Mouse (Mus musculus) spleen, postnatal 36 days (tissue): ENCODE results near the gene Ugt2b38.
"Not testable (repeated sequence)": the region's sequence is repeated elsewhere in the genome, so short reads cannot be mapped to it uniquely, and the experiment has no call there.

Source experiments
- DNase-seq, 2 experiments: peaks; one replicate each; pipeline ENCODE4 v3.0.0; 2022; ENCODE audit warnings: low spot score in 2 of 2, mixed read lengths in 1 of 2

The Ugt2b38 gene

DNA sequence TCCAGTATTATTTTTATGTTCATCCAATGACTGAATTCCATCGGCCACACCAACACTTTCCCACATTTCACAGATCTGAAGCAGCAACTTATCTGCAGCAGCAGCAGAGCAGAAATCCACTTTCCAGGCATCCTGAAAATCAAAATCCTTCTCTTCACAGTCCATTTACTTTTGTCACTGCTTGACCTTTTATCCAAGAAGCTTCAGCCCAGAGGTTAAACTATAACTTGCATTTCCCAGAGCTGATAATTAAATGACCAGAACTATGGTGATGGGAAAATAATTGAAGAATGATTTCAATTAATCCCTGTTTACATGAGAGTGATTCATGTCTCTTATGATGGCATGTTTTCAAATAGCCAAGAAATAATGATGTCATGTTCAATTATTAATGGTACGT, at the start of gene Ugt2b38:
Ugt2b38 (minus strand) TSS at position 163 of the 400 bp plus-strand sequence.
- DNase-seq: not testable (repeated sequence)

DNA sequence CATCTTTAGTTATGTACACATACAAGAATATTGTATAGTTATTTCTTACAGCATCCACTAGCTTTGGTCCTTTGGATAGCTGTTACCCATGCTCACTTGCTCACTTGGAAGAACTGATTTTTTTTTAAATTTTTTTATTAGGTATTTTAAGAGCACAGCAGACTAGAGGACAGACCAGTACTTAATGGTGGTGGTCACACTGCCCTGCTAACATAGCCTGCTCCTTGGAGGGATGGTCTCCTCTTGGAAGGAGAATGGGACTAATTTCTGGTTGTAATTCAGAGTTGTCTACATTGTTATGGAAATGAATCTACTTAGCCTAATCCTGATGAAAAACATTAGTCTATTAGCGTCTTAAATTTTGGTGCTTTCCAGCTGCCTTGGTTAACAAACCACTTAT, 34.8 kb upstream of the Ugt2b38 start:
- no peak for DNase-seq

DNA sequence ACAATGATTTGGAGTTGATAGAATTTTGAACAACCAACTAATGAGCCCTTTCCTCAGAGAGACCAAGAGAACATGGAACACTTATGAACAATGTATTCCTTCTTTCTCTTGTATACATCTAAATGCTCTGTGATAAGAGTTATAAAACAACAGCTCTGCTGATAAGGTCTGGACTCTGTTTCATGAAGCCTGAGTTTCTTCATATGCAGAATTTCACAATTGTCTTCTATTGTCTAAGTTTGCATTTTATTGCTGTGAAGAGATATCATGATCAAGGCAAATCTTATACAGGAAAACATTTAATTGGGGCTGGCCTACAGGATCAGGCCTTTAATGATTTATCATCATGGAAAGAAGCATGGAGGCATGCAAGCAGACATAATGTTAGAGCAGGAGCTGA, 33.7 kb upstream of the Ugt2b38 start:
- DNase-seq: no peak

DNA sequence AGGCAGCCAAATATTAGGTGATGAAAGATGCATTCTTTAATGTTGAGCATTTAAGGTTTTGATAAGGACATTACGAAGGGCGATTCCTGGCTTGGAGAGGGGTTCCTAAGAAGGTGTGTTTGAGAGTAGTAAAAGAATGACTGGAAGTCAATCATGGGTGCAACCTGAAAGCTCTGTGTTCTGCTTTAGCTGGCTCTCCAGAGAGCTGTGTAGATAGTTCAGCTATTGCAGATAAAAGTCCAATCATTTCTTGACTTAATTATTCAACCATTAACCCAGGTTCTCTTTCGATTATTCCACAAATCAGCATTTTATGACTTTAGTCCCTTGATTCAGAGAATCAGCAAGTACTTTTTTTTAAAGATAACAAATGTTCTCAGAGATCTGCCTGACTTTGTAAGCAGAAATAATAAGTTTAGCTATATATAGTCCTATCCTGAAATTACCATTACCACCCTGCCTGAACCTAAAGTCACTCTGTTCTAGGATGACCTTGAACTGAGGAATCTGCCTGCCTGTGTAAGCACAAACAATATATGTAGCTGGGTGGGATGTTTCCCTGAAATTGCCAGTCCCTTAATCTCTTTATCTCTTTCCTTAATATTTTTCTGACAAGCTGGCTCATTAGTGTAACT, 32.3 kb upstream of the Ugt2b38 start:
- no peak for DNase-seq

DNA sequence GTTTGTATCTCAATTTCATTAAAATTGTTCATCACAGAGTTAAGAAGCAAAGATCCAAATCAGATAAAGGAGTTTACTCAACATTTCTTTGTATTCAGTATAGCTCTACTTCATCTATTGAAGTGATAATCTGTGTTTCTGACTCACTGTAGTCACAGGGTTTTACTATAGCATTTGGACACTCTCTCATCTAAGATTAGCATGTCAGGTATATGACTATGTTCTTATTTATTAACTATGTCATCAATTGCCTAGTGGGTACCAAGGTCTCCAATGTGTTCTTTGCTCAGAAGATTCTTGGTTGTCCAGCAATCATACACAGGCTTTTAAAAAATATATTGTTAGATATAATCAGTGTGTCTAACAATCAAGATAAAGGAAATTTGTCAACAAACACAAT, 31.5 kb upstream of the Ugt2b38 start:
- no peak for DNase-seq

DNA sequence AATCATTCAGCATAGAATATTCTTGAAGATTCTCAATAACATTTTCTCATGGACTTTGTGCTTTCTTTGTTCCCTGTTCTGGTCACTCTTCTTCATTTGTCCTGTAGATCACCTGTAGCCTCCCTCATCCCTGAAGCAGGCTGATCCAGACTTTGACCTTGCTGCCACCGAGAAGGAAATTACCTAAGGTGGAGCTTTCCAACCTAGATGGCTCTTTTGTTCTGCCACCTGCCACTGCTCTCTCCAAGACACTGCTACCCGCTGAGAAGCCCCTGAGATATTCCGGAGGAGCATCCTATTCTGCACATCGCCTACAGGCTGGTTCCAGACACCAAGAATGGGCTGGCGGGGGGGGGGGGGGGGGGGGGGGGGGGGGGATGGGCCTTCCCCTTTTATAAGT, 28.5 kb upstream of the Ugt2b38 start:
- not testable (repeated sequence) for DNase-seq

DNA sequence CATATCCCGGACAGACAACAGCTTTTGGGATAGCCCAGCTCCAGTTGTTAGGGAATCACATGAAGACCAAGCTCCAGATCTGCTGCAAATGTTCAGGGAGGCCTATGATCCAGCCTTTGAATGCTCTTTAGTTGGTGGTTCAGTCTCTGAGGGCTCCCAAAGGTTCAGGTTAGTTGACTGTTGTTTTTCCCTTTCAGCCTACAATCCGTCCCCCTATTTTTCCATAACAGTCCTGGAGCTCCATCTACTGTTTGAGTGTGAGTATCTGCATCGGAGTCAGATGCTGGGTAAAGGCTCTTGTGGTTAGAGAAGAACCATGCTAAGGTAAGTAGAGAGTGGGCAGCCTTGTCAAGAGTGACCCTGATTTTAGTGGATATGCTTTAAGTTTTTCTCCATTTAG, 12.3 kb upstream of the Ugt2b38 start:
- DNase-seq: no peak

DNA sequence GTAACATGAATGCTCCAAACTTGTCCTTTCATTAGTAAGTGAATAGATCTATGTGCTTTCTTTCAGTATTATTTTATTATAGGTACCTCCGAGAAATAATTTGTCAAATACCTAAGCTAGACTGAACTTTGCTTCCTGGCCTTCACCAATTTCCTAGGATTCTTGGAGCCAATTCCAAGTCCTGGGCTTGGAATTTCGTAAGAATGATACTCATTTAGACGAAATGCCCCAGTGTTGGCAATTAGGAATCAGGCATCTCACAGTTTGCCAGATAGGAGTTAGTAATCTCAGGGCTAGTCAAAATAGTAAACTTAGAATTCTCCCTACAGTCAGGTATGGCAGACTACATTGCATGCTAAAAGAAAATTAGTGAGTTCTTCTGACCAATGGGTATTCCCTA, 1.7 kb upstream of the Ugt2b38 start:
- DNase-seq: no peak

DNA sequence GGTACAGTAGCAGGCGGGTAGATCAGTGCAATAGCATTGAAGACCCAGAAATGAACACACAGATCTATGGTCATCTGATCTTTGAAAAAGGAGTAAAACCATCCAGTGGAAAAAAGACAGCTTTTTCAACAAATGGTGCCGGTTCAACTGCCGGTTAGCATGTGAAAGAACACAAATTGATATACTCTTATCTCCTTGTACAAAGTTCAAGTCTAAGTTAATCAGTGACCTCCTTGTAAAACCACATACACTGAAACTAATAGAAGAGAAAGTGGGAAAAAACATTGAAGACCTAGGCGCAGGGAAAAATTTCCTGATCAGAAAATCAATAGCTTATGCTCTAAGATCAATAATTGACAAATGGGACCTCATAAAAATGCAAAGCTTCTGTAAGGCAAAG, 27.0 kb downstream of the Ugt2b38 start:
- no peak for DNase-seq

DNA sequence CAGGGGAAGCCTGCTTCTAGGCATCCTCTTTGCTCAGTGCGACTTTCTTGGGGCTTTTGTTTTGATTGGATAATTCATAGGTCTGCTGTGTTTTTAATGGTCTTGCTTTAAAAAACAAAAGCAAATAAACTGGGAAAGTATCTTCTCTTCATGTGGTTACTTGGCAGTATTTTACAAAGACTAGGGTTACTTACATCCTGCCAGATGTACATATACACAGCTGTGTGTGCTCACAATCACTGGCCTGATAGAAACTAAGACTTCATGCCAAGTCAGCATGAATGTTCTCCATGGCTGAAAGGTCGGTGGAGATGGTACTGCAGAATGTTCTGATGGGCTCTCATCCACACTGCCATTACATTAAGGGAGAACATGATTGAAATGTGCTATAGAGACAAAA, 33.2 kb downstream of the Ugt2b38 start:
- DNase-seq: no peak

DNA sequence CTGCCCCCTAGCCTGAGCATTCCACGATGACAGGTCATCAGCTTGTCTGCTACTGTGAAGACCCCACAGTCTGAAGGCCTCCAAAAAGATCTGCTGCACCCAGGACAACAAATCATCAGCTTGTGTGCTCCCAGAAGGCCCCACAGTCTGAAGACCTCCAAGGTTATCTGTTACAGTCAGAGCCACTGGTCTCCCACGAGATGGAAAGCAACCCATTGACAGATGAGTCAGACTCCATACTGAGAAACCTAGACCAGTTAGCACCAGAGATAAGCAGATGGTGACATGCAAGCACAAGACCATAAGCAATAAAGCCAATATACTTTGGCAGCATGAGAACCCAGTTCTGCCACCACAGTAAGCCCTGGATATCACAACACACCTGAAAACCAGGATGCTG, 43.8 kb downstream of the Ugt2b38 start:
- no peak for DNase-seq

DNA sequence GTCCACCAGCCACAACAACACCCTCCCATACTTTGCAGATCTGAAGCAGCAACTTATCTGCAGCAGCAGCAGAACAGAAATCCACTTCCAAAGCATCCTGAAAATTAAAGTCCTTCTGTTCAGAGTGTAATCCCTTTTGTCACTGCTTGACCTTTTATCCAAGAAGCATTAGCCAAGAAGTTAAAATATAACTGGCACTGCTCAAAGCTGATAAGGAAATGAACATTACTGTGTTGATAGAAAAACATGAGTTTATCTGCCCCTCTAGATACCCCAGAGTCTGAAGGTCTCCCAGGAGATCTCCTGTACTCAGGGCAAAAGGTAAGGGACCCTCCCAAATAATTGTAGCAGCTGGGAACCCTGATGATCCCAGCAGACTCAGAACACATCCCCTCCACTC, 44.2 kb downstream of the Ugt2b38 start:
- no peak for DNase-seq

DNA sequence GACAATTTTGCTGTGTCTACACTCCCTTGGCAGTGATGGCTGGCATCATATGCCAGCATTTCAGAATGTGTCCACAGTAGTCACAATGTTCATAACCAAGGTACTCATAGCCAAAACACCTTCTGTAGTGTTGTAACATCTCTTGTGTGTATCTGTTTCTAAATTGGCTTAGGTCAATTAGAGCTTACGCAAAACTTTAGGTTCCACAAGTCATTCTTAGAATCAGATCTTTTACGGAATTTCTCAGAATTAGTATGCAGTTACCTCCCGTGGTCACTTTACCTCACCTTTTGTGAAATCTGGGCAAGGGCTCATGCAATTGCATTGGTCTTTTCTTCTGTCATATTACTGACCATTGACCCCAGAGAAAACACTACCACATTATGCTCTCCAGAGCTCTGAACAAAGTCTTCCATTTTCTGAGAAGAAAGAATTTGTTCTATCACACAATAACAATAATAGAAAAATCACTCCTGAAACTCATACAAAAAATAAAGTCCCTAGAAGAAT, 48.1 kb downstream of the Ugt2b38 start:
- no peak for DNase-seq

DNA sequence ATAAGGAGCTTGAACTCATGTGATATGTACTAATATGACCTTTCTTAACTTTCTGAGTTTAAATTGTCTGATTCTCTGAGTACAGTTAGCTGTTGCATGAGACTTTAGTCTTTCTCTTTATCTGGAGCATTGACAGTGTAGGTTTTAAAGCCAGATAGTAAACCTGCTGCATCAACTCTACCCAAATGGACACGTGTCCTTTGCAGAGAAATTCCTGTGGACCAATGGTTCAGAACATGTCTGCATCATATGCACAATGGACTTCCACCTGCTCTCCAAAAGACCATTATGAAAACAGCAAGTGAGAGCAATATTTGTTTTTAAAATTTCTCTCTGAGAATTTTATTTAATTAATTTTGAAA, 50.5 kb downstream of the Ugt2b38 start:
- no peak for DNase-seq

DNA sequence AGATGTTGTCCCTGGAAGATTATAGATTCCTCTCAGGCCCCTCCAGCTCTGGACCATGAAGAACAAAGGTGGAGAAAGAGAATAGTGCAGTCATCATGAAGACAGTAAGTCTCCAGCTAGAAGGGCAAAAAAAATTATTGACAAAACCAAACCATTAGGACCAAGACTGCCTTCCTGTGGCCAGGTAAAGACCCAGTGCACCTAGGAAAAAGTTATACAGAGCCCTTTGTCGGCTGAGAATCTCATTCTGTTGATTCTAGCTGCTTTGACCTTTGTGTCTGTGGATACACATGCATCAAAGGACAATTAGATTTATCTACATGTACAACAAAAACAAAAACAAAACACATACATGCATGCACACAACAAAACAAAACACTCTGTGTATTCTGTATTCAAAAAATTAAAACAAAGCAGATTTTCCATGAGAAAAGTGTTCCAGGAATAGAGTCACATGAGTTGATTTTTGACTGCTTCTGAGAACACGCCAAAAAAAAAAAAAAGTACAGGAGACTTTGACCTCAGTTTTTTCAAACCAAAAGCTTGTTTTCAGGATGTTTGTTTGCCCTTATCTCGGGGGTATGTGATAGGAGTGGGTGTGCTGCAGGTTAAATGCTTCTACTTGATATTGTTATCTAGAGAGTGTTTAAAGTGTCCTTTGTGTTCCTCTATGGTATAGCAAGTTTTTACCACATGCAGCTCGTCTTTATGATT, 51.1 kb downstream of the Ugt2b38 start:
- not testable (repeated sequence) for DNase-seq
